Mouse (Mus musculus): ENCODE data around the gene Tmem8. TPM values are rescaled to one million over a fixed set of nuclear protein-coding genes. Genes with fewer than 3 reads are reported as not detected.

Tmem8 gene
- total RNA-seq (2023) = 23.6 TPM

DNA sequence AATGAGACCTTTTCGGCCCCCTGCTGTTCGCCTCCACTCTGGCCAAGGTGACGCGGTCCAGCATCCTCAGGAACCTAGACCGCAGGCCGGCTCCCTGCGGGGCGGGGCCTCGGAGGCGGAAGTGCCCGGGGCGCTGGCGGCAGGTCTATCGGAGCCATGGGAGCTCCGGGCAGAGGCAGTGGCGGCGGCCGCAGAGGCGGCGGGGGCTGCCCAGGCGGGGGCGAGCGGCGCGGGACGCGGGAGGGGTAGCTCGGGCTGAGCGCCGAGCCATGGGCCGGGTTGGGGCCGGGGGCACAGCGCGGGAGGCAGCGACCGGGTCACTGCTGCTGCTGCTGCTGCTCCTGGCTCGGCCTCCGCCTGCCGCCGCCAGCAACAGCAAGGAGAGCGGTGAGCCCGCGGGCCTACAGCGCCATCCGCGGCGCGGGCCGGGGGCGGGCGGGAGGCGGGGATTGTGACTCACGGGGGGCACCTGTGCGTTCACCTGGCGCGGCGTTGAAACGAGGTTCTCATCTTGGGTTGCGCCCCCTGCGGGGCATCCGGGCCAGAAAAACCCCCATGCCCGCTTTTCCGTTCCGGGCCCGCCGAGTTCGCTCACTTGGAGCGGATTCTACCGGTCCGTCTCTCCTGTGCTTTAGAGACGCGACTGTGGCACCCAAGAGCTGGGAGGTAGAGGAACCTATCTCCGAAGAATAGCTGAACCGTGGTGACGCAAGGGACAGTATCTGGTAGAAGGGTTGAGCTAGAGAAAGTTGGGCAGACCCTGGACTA, at the start of gene Tmem8:
TSS of gene Tmem8 (plus strand) at position 119 of the 768 bp plus-strand sequence.

DNA sequence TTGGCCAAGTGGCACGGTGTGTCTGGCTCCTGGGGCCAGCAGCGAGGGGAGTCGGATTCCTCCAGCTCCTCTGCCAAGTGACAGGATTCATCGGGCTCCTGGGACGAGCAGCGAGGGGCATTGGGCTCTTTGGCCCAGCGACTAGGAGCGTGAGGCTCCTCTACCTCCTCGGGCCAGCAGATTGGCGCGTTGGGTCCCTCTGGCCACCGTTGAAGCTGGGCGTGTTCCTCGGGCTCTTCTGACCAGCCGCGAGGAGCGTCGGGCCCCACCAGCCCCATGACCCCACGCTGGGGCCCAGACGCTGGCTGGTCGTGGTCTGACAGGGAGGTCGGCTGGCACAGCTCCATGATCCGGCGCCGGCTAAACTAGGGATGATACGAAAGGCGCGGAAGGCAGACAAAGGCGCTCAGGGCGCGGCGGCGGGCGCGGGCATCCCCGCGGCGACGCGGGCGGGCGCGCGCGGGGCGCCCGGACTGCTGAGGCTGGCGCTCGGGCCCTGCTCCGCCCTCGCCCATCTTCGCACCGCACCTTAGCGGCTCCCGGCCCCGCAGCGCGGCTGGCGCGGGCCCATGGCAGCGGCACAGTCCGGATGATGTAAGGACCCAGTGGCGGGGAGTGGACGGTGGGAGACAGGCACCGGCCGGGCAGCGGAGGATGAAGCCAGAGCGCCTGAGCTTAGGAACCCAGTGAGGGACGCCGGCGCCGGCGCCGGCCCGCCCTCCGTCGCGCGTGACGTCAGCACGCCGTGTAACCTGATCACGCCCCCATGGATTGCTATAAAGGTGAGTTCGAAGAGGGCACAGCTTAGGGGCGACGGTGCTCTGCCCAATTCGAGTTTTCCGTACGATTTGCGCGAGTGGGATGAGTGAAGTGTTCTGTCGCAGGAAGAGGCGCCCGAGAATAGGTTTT, 44.0 kb upstream of the Tmem8 start, which contains the start of gene Rab11fip3:
TSS of gene Rab11fip3 (minus strand) at position 725 of the 909 bp plus-strand sequence.

DNA sequence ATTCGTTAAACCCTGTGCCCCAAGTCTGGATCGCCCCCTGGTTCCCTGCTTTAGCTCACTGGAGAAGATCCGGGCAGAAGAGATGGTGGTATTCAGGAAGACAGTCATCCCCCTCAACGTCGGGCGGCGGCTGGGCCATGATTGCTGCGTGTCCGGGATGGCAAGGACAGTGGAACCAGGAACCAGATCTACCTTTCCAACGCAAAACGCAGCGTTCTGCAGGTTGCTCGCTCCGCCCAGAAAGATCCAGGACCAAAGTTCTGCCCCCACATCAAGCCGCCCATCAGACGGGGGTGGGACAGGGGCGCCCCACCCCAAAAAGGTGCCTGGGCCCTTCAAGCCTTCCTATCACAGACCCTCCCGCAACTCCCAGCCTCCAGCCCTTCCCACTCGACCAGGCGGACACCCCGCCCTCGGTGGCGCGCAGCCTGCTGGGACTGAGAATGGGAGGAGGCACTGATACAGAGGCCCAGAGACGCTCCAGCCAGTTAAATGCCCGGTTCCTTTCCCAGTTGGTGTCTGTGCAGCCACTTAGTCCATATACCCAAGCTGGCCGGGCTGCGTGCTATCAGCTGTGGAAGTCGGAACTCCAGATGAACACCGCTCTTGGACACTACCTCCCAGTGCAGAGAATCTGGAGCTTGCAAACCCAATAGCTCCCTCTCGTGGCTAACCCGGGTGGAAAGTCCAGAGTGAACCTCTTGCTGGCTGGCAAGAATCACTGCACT, 23.0 kb upstream of the Tmem8 start, which contains the start of gene Decr2:
TSS of gene Decr2 (minus strand) at position 433 of the 728 bp plus-strand sequence.

DNA sequence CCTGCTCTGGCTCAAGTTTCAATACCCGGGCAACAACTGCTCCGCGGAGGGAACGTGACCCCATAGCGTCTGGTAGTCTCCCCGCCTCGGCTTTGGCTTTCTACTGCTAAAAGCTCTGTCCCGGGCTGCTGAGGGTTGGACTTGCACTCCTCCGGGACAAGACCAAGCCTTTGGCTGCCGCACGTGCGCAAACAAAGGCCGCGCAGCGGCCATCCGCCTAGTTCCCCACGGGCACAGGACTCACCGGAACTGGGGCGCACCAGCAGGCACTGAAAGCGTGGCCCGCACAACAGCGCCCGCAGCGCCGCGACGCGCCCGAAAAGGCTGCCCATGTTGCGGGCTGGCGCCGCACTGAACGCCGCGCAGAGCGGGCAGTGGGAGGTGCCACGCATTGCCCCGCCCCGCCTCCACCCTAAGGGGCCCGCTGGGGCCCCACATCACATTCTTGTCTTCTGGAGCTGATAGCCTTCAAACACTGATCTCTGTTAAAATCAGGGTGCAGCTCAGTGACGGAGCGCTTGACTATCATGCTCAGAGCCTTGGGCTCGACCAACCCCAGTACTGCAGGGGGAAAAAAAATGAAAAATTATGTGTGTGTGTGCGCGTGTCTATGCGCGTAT, 17.9 kb upstream of the Tmem8 start, which contains the start of gene Nme4:
TSS of gene Nme4 (minus strand) at position 482 of the 620 bp plus-strand sequence.

DNA sequence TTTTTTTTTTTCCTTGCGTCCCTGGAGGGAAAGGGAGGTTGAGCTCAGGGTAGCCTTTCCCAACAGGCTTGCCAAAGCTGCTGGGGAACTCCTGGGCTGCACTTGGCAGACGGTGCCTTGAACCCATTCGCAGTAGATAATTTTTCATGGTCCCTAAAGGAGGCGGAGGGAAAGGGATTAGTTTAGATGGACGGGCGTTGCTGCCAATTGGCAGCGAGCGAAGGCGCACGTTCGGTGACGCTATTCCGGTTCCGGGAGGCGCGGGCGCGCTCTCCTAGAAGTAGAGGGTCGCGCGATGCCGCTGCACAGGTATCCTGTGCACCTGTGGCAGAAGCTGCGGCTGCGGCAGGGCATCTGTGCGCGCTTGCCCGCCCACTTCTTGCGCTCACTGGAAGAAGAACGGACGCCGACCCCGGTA, 10.2 kb downstream of the Tmem8 start, which contains the start of gene Mrpl28:
TSS of gene Mrpl28 (plus strand) at position 234 of the 418 bp plus-strand sequence.

DNA sequence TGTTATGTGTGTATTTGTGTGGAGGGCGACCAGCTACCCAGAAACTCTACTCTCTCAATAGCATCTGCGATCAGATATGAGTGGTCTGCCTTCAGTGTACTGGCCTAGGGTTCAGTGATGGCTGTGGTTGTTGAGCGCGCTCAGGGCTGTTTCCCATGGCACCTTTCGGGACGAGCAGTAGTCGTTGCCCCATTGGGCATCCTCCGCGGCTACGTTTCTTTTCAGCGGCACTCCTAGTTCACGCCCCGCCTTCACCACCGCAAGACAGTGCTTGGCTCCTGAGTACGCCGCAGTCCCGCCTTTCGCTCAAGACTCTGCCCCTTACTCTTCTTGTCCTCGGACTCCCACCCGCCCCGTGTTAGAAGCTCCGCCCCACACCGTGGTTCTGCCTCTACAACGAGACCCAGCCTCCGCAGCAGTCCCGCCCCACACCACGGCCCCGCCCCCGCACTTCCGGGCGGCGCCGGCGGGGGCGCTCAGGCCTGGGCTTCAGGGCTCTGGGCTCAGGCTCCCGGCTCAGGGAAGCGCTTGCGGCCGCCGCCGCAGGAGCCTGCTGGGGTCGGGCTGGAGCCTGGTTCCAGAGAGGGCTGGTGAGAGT, 25.2 kb downstream of the Tmem8 start, which contains the start of gene Axin1:
TSS of gene Axin1 (plus strand) at position 450 of the 598 bp plus-strand sequence.

Other genes starting within 250 kb of the Tmem8 start
- 3.6 TPM for gene Mcrip2, start 244.5 kb upstream of the Tmem8 start, total RNA-seq (2023)
- 29.1 TPM for gene Mettl26, start 238.2 kb upstream of the Tmem8 start, total RNA-seq (2023)
- gene Wfikkn1, start 232.4 kb upstream of the Tmem8 start, total RNA-seq (2023) = 9.4 TPM
- 22.2 TPM for gene Rab40c, start 193.6 kb upstream of the Tmem8 start, total RNA-seq (2023)
- gene Pigq, start 168.4 kb upstream of the Tmem8 start, total RNA-seq (2023) = 56.0 TPM
- not detected for gene Nhlrc4, start 168.3 kb upstream of the Tmem8 start, total RNA-seq (2023)
- not detected for gene A930017K11Rik, start 160.7 kb upstream of the Tmem8 start, total RNA-seq (2023)
- gene Capn15, start 127.5 kb upstream of the Tmem8 start, total RNA-seq (2023) = 40.8 TPM
- 22.1 TPM for gene Rab11fip3, start 43.7 kb upstream of the Tmem8 start, total RNA-seq (2023)
- 5.7 TPM for gene Decr2, start 23.0 kb upstream of the Tmem8 start, total RNA-seq (2023)
- gene Nme4, start 17.7 kb upstream of the Tmem8 start, total RNA-seq (2023) = 5.0 TPM
- gene Mrpl28, start 10.2 kb downstream of the Tmem8 start, total RNA-seq (2023) = 41.8 TPM
- gene Axin1, start 25.4 kb downstream of the Tmem8 start, total RNA-seq (2023) = 115 TPM
- gene Pdia2, start 85.8 kb downstream of the Tmem8 start, total RNA-seq (2023) = not detected
- 28.9 TPM for gene Rgs11, start 89.7 kb downstream of the Tmem8 start, total RNA-seq (2023)
- not detected for gene Arhgdig, start 94.5 kb downstream of the Tmem8 start, total RNA-seq (2023)
- 34.4 TPM for gene Fam234a, start 130.9 kb downstream of the Tmem8 start, total RNA-seq (2023)
- gene Luc7l, start 139.6 kb downstream of the Tmem8 start, total RNA-seq (2023) = 113 TPM

All from CD4-positive naive resting alpha-beta T cell, adult 57 days (primary cell).